Comparison of ENCODE assay signal across 20 mouse cellular contexts in genomic region chr13:96746055-96746454, GRCm38 (mm10). TPM values are rescaled to one million over a fixed set of nuclear protein-coding genes. Genes with fewer than 3 reads are reported as not detected.
DNase-seq lines count a peak whose midpoint lies in the region; ATAC-seq and TF ChIP-seq lines count a peak whose summit lies in the region.
"Had no signal": no experiment of that assay in that cellular context is flagged by ENCODE, and none has a peak within 500 bp of the region (broad histone marks: within the 10 kb centered on the region; RNA-seq: fewer than 3 reads in every experiment).

No protein-coding gene starts in this region.

- H3K27me3 ChIP-seq in embryonic facial prominence, embryonic 14.5 days (replicated peaks; ENCODE audit: control insufficient read depth, insufficient read depth, low read length): no peaks in the 10 kb centered on the region
- no peaks in the 10 kb centered on the region for H3K27me3 ChIP-seq in embryonic facial prominence, embryonic 10.5 days (replicated peaks; ENCODE audit: low read depth, poor library complexity, severe bottlenecking)
- H3K27me3 ChIP-seq: embryonic facial prominence, embryonic 13.5 days; hindbrain, embryonic 13.5 days; neural tube, embryonic 13.5 days had no signal

- no peak overlapping the region for H3K4me2 ChIP-seq in embryonic facial prominence, embryonic 14.5 days (ENCODE audit: low read depth, low read length)
- H3K4me2 ChIP-seq: embryonic facial prominence, embryonic 13.5 days; hindbrain, embryonic 13.5 days; neural tube, embryonic 13.5 days had no signal

- 20% methylated on average over 6 of the region's 6 CpGs for WGBS in embryonic facial prominence, embryonic 14.5 days
- WGBS in embryonic facial prominence, embryonic 10.5 days: 75% methylated on average over 6 of the region's 6 CpGs

- TF ChIP-seq CTCF in layer of hippocampus, adult 2 months (conservative IDR thresholded peaks at IDR 0.05): peak; percentile 27

- ATAC-seq in embryonic facial prominence, embryonic 14.5 days (ENCODE audit: low read depth): no peak
- ATAC-seq: CD4-positive, CD25-positive, alpha-beta regulatory T cell, adult 4 months; forebrain, embryonic 16.5 days had no signal

- peak; percentile 82 for DNase-seq in embryonic facial prominence, embryonic 14.5 days (ENCODE audit: low spot score)
- no peak for DNase-seq in embryonic facial prominence, embryonic 10.5 days (ENCODE audit: low spot score)
- no peak for DNase-seq in layer of hippocampus, adult 2 months (ENCODE audit: low spot score in 2 of 2)
- no peak for DNase-seq in layer of hippocampus, postnatal 25 days (ENCODE audit: extremely low spot score in 1 of 2, low spot score in 1 of 2)
- DNase-seq in 3T3-L1 (ENCODE audit: low read depth, low spot score): peak; percentile 17
- DNase-seq in adrenal gland, postnatal 14 days: peak; percentile 51
- no peak for DNase-seq in thymus, postnatal 36 days
- DNase-seq in right cerebral cortex, adult 18-20 months: no peak
- DNase-seq: cerebellum, adult 8-10 months; gastrocnemius, postnatal 36 days; lung, adult 18-20 months had no signal

- no peak overlapping the region for H3K4me3 ChIP-seq in embryonic facial prominence, embryonic 14.5 days (ENCODE audit: low read depth, low read length)
- no peak overlapping the region for H3K4me3 ChIP-seq in embryonic facial prominence, embryonic 10.5 days
- H3K4me3 ChIP-seq in layer of hippocampus, adult 2 months: no peak overlapping the region
- H3K4me3 ChIP-seq: embryonic facial prominence, embryonic 13.5 days; hindbrain, embryonic 13.5 days; midbrain, embryonic 10.5 days; neural tube, embryonic 13.5 days had no signal

- no peak overlapping the region for H3K27ac ChIP-seq in embryonic facial prominence, embryonic 14.5 days (replicated peaks; ENCODE audit: low read depth, low read length)
- H3K27ac ChIP-seq in embryonic facial prominence, embryonic 10.5 days (replicated peaks): no peak overlapping the region
- H3K27ac ChIP-seq in layer of hippocampus, adult 2 months: no peak overlapping the region
- H3K27ac ChIP-seq: hindbrain, embryonic 13.5 days; midbrain, embryonic 10.5 days; neural tube, embryonic 13.5 days had no signal

- H3K9me3 ChIP-seq in embryonic facial prominence, embryonic 14.5 days (ENCODE audit: control insufficient read depth, low read length): no peaks in the 10 kb centered on the region
- H3K9me3 ChIP-seq in embryonic facial prominence, embryonic 10.5 days: no peaks in the 10 kb centered on the region; the same call in 1 of the 2 replicates
- H3K9me3 ChIP-seq: embryonic facial prominence, embryonic 13.5 days; hindbrain, embryonic 13.5 days; neural tube, embryonic 13.5 days had no signal

- H3K9ac ChIP-seq in embryonic facial prominence, embryonic 14.5 days (ENCODE audit: low read depth, low read length): no peak overlapping the region
- H3K9ac ChIP-seq: embryonic facial prominence, embryonic 13.5 days; hindbrain, embryonic 13.5 days; neural tube, embryonic 13.5 days had no signal

- no peaks in the 10 kb centered on the region for H3K36me3 ChIP-seq in embryonic facial prominence, embryonic 14.5 days (ENCODE audit: control insufficient read depth, insufficient read depth, low read length)
- H3K36me3 ChIP-seq in embryonic facial prominence, embryonic 10.5 days (replicated peaks): no peaks in the 10 kb centered on the region
- H3K36me3 ChIP-seq: embryonic facial prominence, embryonic 13.5 days; hindbrain, embryonic 13.5 days; midbrain, embryonic 10.5 days; neural tube, embryonic 13.5 days had no signal

- no peaks in the 10 kb centered on the region for H3K4me1 ChIP-seq in embryonic facial prominence, embryonic 14.5 days (ENCODE audit: control insufficient read depth, insufficient read depth, low read length)
- H3K4me1 ChIP-seq in embryonic facial prominence, embryonic 10.5 days: no peaks in the 10 kb centered on the region
- H3K4me1 ChIP-seq: embryonic facial prominence, embryonic 13.5 days; midbrain, embryonic 10.5 days; neural tube, embryonic 13.5 days had no signal

RNA-seq across cellular contexts. Expression of gene Ankrd31, which starts 2.0 kb away (rescaled TPM):
- polyA plus RNA-seq in embryonic facial prominence, embryonic 14.5 days (2014; fragmentation: Nextera tagmentation; extraction: Ambion mirVana): not detected in 2 replicates
- not detected in 2 replicates for polyA plus RNA-seq in embryonic facial prominence, embryonic 10.5 days (2016; fragmentation: Nextera tagmentation; extraction: Ambion mirVana)
- under 1 TPM; 0.46 to 0.47 TPM for total RNA-seq in layer of hippocampus, adult 2 months (2021)
- under 1 TPM; 0.22 to 0.77 TPM for total RNA-seq in layer of hippocampus, postnatal 25 days (2021)
- total RNA-seq in adrenal gland, postnatal 14 days (2021): 0.08 TPM in 1 of 2 replicates, not detected in the other
- total RNA-seq: gastrocnemius, postnatal 36 days had no signal
- polyA plus RNA-seq: CD4-positive, CD25-positive, alpha-beta regulatory T cell, adult 4 months; embryonic facial prominence, embryonic 13.5 days; forebrain, embryonic 16.5 days; heart, embryonic 14.5 days; hindbrain, embryonic 13.5 days; large intestine, adult 2 months; midbrain, embryonic 10.5 days; neural tube, embryonic 13.5 days; spleen, adult 2 months had no signal

Comparison
In these comparisons a context has a peak if more than half of its experiments do, and no peak if none do; other contexts are left out.
1. DNase-seq: peak in embryonic facial prominence, embryonic 14.5 days (single experiment), 3T3-L1 (single experiment) and adrenal gland, postnatal 14 days (single experiment); none in embryonic facial prominence, embryonic 10.5 days (single experiment), layer of hippocampus, adult 2 months (0 of 2), layer of hippocampus, postnatal 25 days (0 of 2), thymus, postnatal 36 days (0 of 2) and right cerebral cortex, adult 18-20 months (single experiment).